Mouse (Mus musculus): Measurements from ENCODE around the gene Tmem169. TPM values are rescaled to one million over a fixed set of nuclear protein-coding genes. Genes with fewer than 3 reads are reported as not detected.

Tmem169 gene
- total RNA-seq, 1 experiment from 2014 or later: 1.1 TPM

GRCm38 (mm10) chr1:72326162-72326821 is 42.1 kb downstream of the Tmem169 start:
- DNase-seq: no peak

GRCm38 (mm10) chr1:72334807-72335206 is 50.6 kb downstream of the Tmem169 start:
- DNase-seq: no peak

GRCm38 (mm10) chr1:72336780-72337179 is 52.6 kb downstream of the Tmem169 start:
- no peak for DNase-seq

- DNase-seq: no peak
Observed at GRCm38 (mm10) chr1:72338341-72338740, 54.2 kb downstream of the Tmem169 start.

GRCm38 (mm10) chr1:72347873-72348272 is 63.7 kb downstream of the Tmem169 start:
- no peak for DNase-seq

Other genes with a start within 250 kb of the Tmem169 start
- gene Mreg, start 72.1 kb upstream of the Tmem169 start, total RNA-seq (2021): 1.2 and 1.3 TPM in 2 replicates
- 31.0 and 38.9 TPM in 2 replicates for gene Pecr, start 55 bp upstream of the Tmem169 start, total RNA-seq (2021)
- gene Xrcc5, start 23.1 kb downstream of the Tmem169 start, total RNA-seq (2021): 10.7 and 13.2 TPM in 2 replicates